Mouse (Mus musculus) left cerebral cortex, postnatal 14 days (tissue): Measurements from ENCODE around the gene Ercc6l2. TPM values are rescaled to one million over a fixed set of nuclear protein-coding genes. Genes with fewer than 3 reads are reported as not detected.
"Not testable (repeated sequence)": the region's sequence is repeated elsewhere in the genome, so short reads cannot be mapped to it uniquely, and the experiment has no call there.

ENCODE experiments used
- DNase-seq, 2 experiments: peaks; one replicate each; pipeline ENCODE4 v3.0.0; 2021 to 2022; ENCODE audit warnings: low spot score in 2 of 2, mixed read lengths in 1 of 2
- intact Hi-C: fragments of 180-260 bp; cut with DNase I; formaldehyde crosslinking; loops from one replicate; pipeline ENCODE4 v1.15.1; 2025
- total RNA-seq, 2 experiments: library from RNA; stranded (reverse); gene quantifications; 2 replicates each; pipeline ENCODE4 v1.2.3; 2021

Ercc6l2 gene
- total RNA-seq, 2 experiments from 2014 or later = 15.2 to 15.5 TPM

DNA sequence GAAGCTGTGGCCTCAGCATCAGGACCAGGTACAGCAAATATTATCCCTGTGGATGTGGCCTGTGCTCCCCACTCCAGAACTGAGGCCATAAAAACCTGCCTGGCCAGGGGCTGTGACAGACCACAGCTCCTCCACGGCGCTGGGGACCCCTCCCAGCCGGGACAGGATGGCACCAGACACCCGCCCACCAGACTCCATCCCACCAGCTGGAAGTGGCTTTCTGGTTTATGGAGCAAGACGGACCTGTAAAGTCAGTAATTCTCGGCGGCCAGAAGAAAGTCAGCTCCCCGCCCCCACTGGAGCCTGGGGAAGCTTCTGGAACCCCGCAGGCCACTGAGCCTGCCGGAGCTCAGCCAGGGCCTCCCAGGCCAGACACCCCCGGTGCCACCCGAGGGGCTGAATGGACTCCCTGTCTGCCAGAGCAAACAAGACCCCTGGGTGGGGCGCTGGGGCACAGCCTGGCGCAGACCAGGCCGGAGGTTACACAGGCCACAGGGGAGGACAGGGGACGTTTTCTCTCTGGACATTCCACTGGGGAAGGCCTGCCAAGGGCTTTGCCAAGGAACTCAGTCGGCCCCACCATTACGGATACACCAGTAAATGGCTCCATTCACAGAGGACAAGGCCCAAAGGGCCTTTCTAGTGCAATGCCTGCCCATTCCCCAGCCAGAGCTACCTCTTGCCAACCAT lies 103.8 kb downstream of the Ercc6l2 start:
- peak; percentile 46 to 50 for DNase-seq
- intact Hi-C loops = no loop called here

DNA sequence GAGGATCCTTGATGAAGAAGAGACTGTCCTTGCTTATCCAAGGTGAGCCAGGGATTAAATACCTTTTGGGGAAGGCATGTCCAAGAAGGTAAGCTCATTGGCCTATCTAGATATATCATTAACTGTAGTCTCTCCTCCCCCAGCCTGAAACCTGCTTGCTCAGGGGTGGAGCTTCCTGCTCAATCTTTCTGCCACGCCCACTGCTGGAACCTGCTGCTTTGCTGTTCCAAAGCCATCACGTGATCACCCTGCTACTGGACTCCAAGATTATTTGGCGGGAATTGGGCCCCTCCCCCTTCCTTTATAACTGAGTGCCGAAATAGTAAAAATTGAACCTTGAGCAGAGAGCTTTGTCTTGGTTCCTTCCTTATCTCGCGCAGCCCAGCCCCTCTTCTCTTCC lies 109.0 kb downstream of the Ercc6l2 start:
- not testable (repeated sequence) for DNase-seq
- intact Hi-C loops = loop anchor here (10.0 kb wide), 1 partner anchor 219 kb away; no protein-coding TSS in a partner anchor

- DNase-seq = no peak
- intact Hi-C loops = loop anchor here (10.0 kb wide), 1 partner anchor 223 kb away; no protein-coding TSS in a partner anchor
These were observed 112.3 kb downstream of the Ercc6l2 start for GRCm38 (mm10) chr13:63927326-63927725.

- peak; percentile 40 to 43 for DNase-seq
- intact Hi-C loops = loop anchor here (10.0 kb wide), 1 partner anchor 225 kb away; no protein-coding TSS in a partner anchor
These were observed 114.3 kb downstream of the Ercc6l2 start for GRCm38 (mm10) chr13:63929351-63929750.

- intact Hi-C loops = loop anchor here (10.0 kb wide), 1 partner anchor 225 kb away; no protein-coding TSS in a partner anchor
- DNase-seq = no peak
These were observed 115.0 kb downstream of the Ercc6l2 start for GRCm38 (mm10) chr13:63929917-63930515.

DNA sequence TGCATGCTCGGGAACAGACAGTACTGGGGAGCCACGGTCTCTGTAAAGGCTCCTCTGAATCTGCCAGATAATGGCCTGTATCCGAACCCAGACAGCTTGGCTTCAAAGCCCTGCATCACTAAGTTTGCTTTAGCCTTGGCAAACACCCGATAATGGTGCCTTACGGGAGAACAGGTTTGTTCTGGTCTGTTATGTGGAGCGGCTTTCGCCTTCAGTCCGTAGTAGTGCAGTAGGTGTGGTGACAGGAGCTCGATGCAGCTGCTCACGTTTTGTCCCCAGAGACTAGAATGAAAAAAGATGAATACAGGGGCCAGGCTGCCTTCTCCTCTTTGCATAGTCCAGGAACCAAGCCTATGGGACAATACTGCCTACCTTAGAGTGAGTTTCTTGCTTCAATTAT lies 115.5 kb downstream of the Ercc6l2 start:
- intact Hi-C loops = no loop called here
- DNase-seq = no peak

GRCm38 (mm10) chr13:63936369-63936768 lies 121.3 kb downstream of the Ercc6l2 start:
- intact Hi-C loops = no loop called here
- no peak for DNase-seq

GRCm38 (mm10) chr13:63940257-63940656 lies 125.2 kb downstream of the Ercc6l2 start:
- DNase-seq = no peak
- intact Hi-C loops = no loop called here

- DNase-seq = no peak
- intact Hi-C loops = no loop called here
These were observed 126.1 kb downstream of the Ercc6l2 start for GRCm38 (mm10) chr13:63941170-63941569.

DNA sequence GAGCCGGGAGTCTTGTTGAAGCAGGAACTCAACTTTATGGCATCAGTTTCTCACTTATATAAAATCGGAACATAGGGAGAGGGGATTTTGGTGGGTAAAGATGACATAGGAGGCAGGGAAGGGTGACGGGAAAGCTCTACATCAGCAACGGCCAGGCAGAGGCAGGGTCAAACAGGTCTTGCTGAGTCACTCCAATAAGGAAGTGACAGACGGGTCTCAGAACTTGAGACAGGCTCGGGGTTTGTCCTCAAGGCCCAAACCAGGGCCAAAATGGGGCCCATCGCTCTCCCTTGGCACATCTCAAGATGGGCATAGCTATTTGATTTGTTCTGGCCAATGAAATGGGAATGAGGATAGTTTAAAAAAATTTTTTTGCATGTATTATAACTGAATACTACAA lies 128.6 kb downstream of the Ercc6l2 start:
- intact Hi-C loops = no loop called here
- DNase-seq = no peak

DNA sequence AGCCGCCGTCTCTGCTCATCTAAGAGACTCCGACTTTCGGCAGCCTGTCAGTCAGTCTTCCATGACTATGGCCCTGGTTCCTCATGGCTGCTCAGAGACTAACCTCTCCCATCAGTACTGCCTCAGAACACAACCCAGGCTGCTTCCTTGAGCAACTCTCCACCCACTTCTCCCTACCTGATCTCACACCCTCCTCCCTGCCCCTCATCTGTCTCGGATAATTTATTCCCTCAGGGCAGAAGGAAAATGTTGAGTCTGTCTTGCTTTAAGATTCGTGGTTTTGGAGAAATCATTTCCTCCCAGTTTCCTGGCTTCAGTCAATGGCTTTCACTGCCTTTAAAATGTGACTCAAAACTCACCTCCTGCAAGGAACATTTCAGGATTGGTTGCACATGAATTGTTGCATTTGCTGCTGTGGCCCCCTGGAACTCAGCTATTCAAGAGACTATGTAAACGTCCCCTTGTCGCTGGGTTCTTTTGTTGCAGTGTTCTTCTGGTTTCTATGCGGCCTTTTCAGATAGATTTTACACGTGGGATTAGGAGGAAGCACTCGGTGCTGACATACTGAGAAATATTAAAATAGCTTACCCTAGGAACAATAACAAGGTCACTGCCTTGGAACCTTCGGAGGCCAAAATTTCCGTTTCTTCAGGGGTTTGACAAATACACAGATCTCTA lies 129.4 kb downstream of the Ercc6l2 start:
- DNase-seq = no peak
- intact Hi-C loops = no loop called here

Other genes starting within 250 kb of the Ercc6l2 start
- 10 to 100 TPM; 44.6 to 45.2 TPM for gene Ptch1, start 241.6 kb upstream of the Ercc6l2 start, total RNA-seq